Mouse (Mus musculus) liver, embryonic 12.5 days (tissue): Measurements from ENCODE around the gene Vmn1r4. TPM values are rescaled to one million over a fixed set of nuclear protein-coding genes. Genes with fewer than 3 reads are reported as not detected.

Experiments
- ATAC-seq: fragments of 200-750 bp; cut with Nextera tagmentation; 2 replicates; pipeline ENCODE4 v1.8.0; 2017; ENCODE audit warnings: moderate number of reproducible peaks, mild to moderate bottlenecking, moderate library complexity
- H3K27ac ChIP-seq: fragments of 300-500 bp; sonication (generic); 2 replicates; pipeline ENCODE4 v1.5.1; 2016; ENCODE audit warnings: mild to moderate bottlenecking
- H3K27me3 ChIP-seq: fragments of 300-500 bp; sonication (generic); replicated peaks from 2 replicates; pipeline ENCODE4 v1.6.1; 2016; ENCODE audit warnings: mild to moderate bottlenecking, moderate library complexity
- H3K36me3 ChIP-seq: fragments of 300-500 bp; sonication (generic); 2 replicates; pipeline ENCODE4 v1.6.1; 2016; ENCODE audit warnings: mild to moderate bottlenecking, moderate library complexity
- H3K4me1 ChIP-seq: fragments of 300-500 bp; sonication (generic); 2 replicates; pipeline ENCODE4 v1.6.1; 2016
- H3K4me2 ChIP-seq: fragments of 300-500 bp; sonication (generic); 2 replicates; pipeline ENCODE4 v1.6.1; 2016; ENCODE audit warnings: mild to moderate bottlenecking, moderate library complexity
- H3K4me3 ChIP-seq: fragments of 300-500 bp; sonication (generic); 2 replicates; pipeline ENCODE4 v1.5.1; 2016; ENCODE audit warnings: mild to moderate bottlenecking, moderate library complexity
- H3K9ac ChIP-seq: fragments of 300-500 bp; sonication (generic); 2 replicates; pipeline ENCODE4 v1.6.1; 2016; ENCODE audit warnings: mild to moderate bottlenecking, moderate library complexity
- H3K9me3 ChIP-seq: fragments of 300-500 bp; sonication (generic); replicated peaks from 2 replicates; pipeline ENCODE4 v1.6.1; 2016; ENCODE audit warnings: mild to moderate bottlenecking, moderate library complexity
- WGBS: fragments of 180-500 bp; shearing (Covaris S2); methylation state at CpG from one replicate; pipeline ENCODE4 v1.1.7; 2016; ENCODE audit not compliant: insufficient replicate concordance; 5-methylcytosine and 5-hydroxymethylcytosine counted together
- polyA plus RNA-seq: library from polyadenylated mRNA; unstranded; fragments of >200 nt; fragmentation: Nextera tagmentation; extraction: Ambion mirVana; gene quantifications from 2 replicates; pipeline ENCODE4 v1.2.1, GENCODE M21; 2016

Vmn1r4 gene
- polyA plus RNA-seq = 0.13 and 0.29 TPM in 2 replicates

DNA sequence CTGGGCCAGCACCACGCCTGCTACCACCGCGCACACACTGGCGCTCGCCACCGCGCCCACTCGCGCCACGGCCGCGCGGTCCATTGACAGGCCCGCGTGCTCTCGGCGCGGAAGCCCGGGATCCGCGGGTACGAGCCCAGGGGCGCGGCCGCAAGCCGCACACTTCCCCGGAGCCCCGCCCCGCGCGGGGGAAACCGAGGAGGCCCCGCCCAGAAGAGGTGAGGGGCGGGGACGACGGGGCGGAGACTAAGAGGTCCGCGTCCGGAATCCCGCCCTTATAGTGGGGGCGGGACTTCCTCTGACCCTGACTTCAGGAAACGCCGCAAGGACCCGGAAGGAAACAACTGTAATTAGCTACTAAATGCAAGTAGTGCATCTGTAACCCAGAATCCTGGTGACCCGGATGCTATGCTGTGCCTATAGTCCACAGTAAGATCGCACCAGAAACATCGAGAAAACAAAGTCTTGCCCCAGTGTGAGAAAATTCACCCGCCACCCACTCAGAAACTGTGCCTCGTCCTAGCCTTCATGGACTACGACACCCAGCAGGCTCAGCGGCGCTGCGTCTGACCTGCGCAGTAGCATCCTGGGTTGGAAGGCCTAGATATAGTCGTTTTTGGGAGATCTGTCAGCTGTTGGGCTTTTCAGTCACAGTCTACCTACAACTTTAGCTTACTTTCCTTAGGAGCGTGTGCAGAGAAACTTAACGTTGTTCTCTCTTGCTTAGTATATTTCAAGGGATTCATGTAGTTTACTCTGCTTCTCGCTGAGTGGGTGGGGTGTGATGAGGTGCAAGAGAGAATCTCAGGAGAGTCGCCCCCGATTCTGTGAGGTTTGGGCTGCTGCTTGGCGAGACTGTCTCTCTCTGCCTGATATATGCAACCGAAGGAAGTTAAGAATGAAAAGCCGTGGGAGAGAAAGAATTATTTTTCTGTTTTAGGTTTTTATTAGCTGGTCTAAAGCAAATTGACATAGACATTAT is at the start of gene Vmn1r4, which contains the start of gene Nt5c3:
Gene Vmn1r4 (plus strand): TSS at position 290 of the 982 bp plus-strand sequence.
Gene Nt5c3 (minus strand): TSS at position 207 of the 982 bp plus-strand sequence.
- Histone ChIP-seq H3K4me2 (peak within 1 kb of the TSS; percentile 89), H3K4me1 (peaks cover 39% of the 10 kb centered on the region), H3K36me3 (0 out of 2 replicates have a peak, but pooled peaks cover 3% of the 10 kb centered on the region), H3K9me3 (no peaks in the 10 kb centered on the region), H3K27me3 (no peaks in the 10 kb centered on the region), H3K4me3 (peak within 1 kb of the TSS; percentile 90), H3K27ac (peak within 1 kb of the TSS; percentile 91), H3K9ac (peak within 1 kb of the TSS; percentile 91)
- WGBS = 2% methylated on average over 64 of the region's 64 CpGs
- peak; percentile 87 for ATAC-seq

DNA sequence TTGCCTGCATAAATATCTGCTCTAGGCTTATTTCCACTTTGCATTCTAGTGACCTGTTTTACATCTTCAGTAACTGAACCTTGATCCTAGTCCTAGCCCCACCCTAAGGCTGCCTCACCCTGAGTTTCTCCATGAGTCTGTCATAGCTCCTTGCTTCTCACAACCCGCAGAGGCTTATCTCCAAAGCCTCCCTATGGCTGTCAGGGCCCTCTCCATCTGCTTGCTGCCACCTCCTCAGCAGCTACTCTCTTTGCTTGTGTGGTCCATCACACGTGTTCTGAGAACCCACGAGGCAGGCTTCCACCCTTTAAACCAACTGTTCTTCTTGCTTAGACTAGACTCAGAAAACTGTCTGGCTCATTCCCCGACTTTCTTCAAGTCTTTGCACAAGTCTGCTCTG is 46.9 kb upstream of the Vmn1r4 start:
- peak; percentile 53; the same call in 1 of the 2 replicates for ATAC-seq

DNA sequence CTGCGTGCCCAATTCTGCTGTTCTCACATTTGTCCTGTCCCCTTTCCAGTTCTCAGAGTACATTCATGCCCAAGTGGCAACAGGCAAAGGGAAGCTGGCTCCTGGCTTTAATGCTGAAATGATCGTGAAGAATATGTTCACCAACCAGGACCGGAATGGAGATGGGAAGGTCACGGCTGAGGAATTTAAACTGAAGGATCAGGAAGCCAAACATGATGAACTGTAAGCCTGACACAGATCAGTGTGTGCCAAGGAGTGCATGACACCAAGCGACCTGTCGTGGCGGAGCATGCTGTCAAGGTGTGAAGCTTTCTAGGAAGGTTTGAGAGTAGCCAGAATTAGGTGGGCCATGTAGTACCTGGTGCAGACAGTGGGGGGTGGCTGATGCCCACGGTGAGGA is 45.8 kb upstream of the Vmn1r4 start:
- H3K9me3 ChIP-seq = no peaks in the 10 kb centered on the region
- no peak overlapping the region for H3K4me2 ChIP-seq
- H3K27ac ChIP-seq = no peak overlapping the region; the same call in 1 of the 2 replicates
- 90% methylated on average over 8 of the region's 8 CpGs for WGBS
- peaks cover 57% of the 10 kb centered on the region for H3K36me3 ChIP-seq
- peaks cover 34% of the 10 kb centered on the region for H3K4me1 ChIP-seq
- H3K9ac ChIP-seq = no peak overlapping the region
- no peak overlapping the region for H3K4me3 ChIP-seq
- H3K27me3 ChIP-seq = no peaks in the 10 kb centered on the region
- ATAC-seq = no peak

More for the DNA sequence above, 46.9 kb upstream of the Vmn1r4 start:
- Histone ChIP-seq H3K4me1 (peaks cover 34% of the 10 kb centered on the region), H3K27ac (no peak overlapping the region), H3K36me3 (peaks cover 47% of the 10 kb centered on the region), H3K4me2 (no peak overlapping the region), H3K4me3 (no peak overlapping the region), H3K27me3 (no peaks in the 10 kb centered on the region), H3K9me3 (no peaks in the 10 kb centered on the region), H3K9ac (no peak overlapping the region)
- WGBS = 39% methylated on average over 4 of the region's 4 CpGs

DNA sequence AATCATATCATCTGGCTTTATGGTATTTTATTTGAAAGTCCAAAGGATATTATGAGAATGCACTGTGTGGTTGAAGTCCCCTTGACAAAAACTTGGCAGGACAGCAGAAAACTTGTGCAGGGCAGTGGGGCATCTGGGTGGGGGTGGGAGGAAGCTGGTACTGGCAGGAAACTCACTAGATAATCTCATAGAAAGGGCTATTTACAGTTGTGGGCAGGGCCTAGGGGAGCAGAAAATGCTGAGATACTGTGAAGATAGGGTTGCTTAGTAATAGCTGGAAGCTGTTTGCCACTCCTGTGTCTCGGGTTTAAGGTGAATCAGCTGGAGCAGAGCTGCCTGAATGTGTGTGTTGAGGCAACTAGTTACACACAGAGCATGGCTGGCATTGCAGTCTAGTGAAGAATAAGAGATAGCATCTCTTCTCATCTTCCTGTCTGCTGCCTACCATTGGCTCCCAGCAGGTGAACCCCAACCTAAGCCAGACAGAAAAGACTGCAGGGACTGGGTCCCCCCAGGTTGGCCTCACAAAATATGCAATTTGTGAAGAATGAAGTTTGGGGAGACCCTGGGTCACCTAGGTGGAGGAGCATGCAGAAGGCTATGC is 44.4 kb upstream of the Vmn1r4 start:
- Histone ChIP-seq H3K4me3 (no peak overlapping the region), H3K9ac (no peak overlapping the region), H3K27ac (peak overlapping the region; percentile 46), H3K27me3 (no peaks in the 10 kb centered on the region), H3K36me3 (peaks cover 68% of the 10 kb centered on the region), H3K4me1 (peaks cover 34% of the 10 kb centered on the region), H3K9me3 (no peaks in the 10 kb centered on the region), H3K4me2 (no peak overlapping the region)
- peak; percentile 71 for ATAC-seq
- WGBS = 4% methylated on average over 1 of the region's 1 CpGs

DNA sequence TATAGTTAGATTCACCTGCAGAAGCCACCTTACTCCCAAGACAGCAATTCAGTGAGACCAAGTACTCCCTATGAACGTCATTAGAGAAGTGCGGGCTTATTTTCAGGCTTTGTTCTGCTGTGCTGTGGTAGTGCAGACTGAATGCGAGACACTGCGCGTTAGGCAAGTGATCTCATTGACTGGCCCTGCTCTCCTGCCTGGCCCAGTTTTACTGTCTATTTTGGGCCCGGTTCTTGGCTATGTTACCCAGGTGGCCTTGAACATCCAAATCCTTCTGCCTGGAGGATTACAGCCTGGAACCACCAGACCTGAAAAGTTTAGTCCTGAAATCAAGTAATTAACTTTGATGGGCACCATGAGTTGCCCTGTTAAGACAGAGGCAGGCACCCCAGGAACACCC is 35.3 kb upstream of the Vmn1r4 start:
- no peaks in the 10 kb centered on the region for H3K27me3 ChIP-seq
- no peak overlapping the region for H3K27ac ChIP-seq
- H3K4me1 ChIP-seq = 0 out of 2 replicates have a peak, but pooled peaks cover 3% of the 10 kb centered on the region
- no peak overlapping the region for H3K9ac ChIP-seq
- H3K4me2 ChIP-seq = no peak overlapping the region
- H3K36me3 ChIP-seq = peaks cover 86% of the 10 kb centered on the region
- WGBS = 96% methylated on average over 6 of the region's 6 CpGs
- H3K4me3 ChIP-seq = no peak overlapping the region
- no peaks in the 10 kb centered on the region for H3K9me3 ChIP-seq
- ATAC-seq = no peak

DNA sequence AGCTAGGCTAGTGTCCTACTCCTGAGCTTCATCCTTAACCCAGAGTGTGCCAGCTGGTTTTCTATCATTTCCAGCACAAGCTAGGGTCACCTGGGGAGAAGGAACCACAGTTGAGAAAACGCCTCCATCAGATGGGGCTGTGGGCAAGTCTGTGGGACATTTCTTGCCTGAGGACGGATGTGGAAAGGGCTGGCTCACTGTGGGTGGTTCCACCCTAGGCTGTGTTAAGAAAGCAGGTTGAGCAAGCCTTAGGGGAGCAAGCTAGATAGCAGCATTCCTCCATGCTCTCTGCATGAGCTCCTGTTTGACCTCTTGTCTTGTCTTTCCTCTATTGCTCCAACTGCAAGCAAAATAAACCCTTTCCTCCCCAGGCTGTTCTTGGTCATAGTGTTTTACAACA is 33.1 kb upstream of the Vmn1r4 start:
- H3K9ac ChIP-seq = no peak overlapping the region
- H3K4me2 ChIP-seq = no peak overlapping the region
- no peak overlapping the region for H3K4me3 ChIP-seq
- H3K4me1 ChIP-seq = peaks cover 15% of the 10 kb centered on the region; the same call in 1 of the 2 replicates
- 81% methylated on average over 2 of the region's 2 CpGs for WGBS
- ATAC-seq = no peak; the same call in 1 of the 2 replicates
- no peaks in the 10 kb centered on the region for H3K9me3 ChIP-seq
- H3K27ac ChIP-seq = no peak overlapping the region
- peaks cover 64% of the 10 kb centered on the region for H3K36me3 ChIP-seq
- H3K27me3 ChIP-seq = no peaks in the 10 kb centered on the region

DNA sequence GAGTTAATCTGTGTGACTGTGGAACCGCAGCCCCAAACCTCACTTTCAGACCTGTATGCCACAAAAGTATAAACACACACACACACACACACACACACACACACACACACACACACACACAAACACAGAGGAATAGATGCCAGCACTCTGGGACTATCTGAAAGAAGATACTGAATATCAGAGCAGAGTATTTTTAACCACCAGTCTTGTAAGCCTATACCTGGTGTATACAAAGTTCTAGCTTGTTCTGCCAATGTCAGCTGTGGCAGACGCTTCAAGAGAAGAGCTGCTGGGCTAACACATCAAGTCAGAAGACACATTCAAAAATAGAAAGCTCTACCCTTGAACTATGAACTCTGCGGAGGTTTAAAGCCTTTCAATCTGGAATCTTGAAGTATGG is 24.2 kb upstream of the Vmn1r4 start:
- peaks cover 86% of the 10 kb centered on the region for H3K4me1 ChIP-seq
- 79% methylated on average over 3 of the region's 3 CpGs for WGBS
- H3K4me2 ChIP-seq = peak overlapping the region; percentile 82
- H3K9ac ChIP-seq = peak overlapping the region; percentile 25; the same call in 1 of the 2 replicates
- ATAC-seq = no peak
- peak overlapping the region; percentile 41; the same call in 1 of the 2 replicates for H3K27ac ChIP-seq
- H3K9me3 ChIP-seq = no peaks in the 10 kb centered on the region
- peaks cover 22% of the 10 kb centered on the region for H3K36me3 ChIP-seq
- no peaks in the 10 kb centered on the region for H3K27me3 ChIP-seq
- H3K4me3 ChIP-seq = 0 out of 2 replicates have a peak overlapping the region, but pooled peaks have one; percentile 4

DNA sequence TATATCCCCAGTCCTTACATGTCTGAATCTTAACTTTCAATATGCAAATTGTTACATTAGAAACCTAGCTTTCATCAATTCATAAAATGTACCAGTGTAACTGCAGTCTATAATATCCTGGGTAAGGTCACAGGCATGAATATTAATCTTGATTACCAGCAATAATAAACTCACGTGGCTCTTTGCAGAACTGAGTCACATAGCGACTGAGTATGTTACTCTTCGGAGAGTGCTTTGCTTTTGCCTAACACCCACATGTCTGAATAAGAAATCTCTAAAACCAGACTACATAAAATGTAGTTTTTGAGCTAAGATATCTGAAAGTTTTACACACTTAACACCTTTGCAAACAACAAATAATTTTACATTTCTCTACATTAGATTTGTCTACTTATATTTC is 22.5 kb upstream of the Vmn1r4 start:
- H3K4me3 ChIP-seq = peak overlapping the region; percentile 53
- no peaks in the 10 kb centered on the region for H3K27me3 ChIP-seq
- H3K4me2 ChIP-seq = peak overlapping the region; percentile 82
- H3K9ac ChIP-seq = peak overlapping the region; percentile 76
- ATAC-seq = no peak
- H3K9me3 ChIP-seq = no peaks in the 10 kb centered on the region
- H3K36me3 ChIP-seq = peaks cover 29% of the 10 kb centered on the region
- WGBS = 51% methylated on average over 3 of the region's 3 CpGs
- H3K4me1 ChIP-seq = peaks cover 92% of the 10 kb centered on the region
- H3K27ac ChIP-seq = peak overlapping the region; percentile 98

DNA sequence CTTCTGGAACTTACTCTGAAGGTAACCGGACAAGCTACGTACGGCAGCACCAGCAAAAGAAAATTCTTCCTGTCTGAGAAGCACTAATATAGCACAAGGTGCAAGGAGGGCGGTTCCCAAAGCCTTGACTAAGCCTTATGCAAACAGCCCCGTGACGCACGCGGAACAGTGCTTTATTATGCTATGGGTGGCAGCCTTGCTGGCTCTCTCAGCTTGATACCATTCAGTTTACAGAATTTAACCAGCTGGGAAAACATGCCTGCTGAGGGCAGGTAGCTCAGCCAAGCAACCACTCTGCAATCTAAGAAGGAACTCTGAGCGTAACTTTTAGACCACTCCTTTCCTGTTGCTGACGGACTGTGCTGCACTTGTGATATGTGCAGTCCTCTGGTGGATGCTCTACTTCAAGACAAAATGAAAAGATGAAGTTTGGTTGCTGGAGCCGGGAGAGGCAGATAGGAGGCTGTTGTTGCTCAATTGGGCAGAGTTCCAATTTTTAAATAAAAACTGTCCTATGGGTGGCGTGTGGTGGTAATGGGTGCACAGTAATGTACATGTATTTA is 21.9 kb upstream of the Vmn1r4 start:
- ATAC-seq = peak; percentile 69
- H3K27me3 ChIP-seq = no peaks in the 10 kb centered on the region
- peak overlapping the region; percentile 76 for H3K9ac ChIP-seq
- WGBS = 18% methylated on average over 12 of the region's 12 CpGs
- H3K4me1 ChIP-seq = peaks cover 92% of the 10 kb centered on the region
- peaks cover 23% of the 10 kb centered on the region for H3K36me3 ChIP-seq
- peak overlapping the region; percentile 53 for H3K4me3 ChIP-seq
- peak overlapping the region; percentile 98 for H3K27ac ChIP-seq
- H3K4me2 ChIP-seq = peak overlapping the region; percentile 82
- H3K9me3 ChIP-seq = no peaks in the 10 kb centered on the region

DNA sequence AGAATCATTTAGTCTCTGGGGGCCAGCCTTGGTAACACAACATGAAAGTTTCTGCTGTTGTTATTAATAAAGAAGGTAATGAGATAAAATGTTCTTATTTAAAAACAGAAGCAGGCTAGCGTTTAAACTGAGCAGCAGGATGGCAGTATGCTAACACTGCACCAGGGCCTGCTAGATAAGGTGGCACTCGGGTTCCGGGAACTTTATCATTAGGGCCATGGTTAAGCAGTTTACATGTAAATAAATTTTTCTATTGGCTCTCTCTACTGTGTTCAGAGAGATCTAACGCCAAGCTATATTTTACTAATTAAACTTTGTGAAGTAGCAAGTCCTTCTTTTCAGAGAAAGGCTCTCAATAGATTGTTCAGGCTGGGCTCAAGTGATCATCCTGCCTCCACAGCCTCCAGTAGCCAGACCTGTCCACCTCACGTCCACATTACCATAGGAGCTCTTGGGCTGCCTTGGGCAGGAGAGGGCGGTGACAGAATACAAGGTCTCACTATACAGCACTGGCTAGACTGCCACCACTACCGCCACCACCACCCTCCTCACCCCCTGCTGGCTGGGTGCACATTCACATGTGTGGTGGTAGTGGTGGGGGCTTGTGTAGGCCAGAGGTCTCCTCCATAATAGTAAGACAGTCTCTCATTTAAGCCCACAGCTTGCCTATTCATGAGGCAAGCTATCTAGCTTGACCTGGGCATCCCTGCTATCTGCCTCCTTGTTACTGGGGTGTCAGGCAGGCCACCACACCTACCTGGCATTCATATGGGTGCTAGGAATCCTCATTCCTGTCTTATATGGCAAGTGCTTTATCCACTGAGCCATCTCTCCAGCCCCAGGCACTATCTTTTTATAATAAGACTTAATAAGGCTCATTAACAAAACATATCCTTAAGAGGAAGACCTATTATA is 21.0 kb upstream of the Vmn1r4 start:
- H3K36me3 ChIP-seq = peaks cover 20% of the 10 kb centered on the region
- H3K27ac ChIP-seq = peak overlapping the region; percentile 98
- peak; percentile 87 for ATAC-seq
- no peaks in the 10 kb centered on the region for H3K27me3 ChIP-seq
- H3K4me2 ChIP-seq = peak overlapping the region; percentile 82
- H3K4me3 ChIP-seq = peak overlapping the region; percentile 53
- 13% methylated on average over 7 of the region's 7 CpGs for WGBS
- peak overlapping the region; percentile 76 for H3K9ac ChIP-seq
- peaks cover 94% of the 10 kb centered on the region for H3K4me1 ChIP-seq
- H3K9me3 ChIP-seq = no peaks in the 10 kb centered on the region

DNA sequence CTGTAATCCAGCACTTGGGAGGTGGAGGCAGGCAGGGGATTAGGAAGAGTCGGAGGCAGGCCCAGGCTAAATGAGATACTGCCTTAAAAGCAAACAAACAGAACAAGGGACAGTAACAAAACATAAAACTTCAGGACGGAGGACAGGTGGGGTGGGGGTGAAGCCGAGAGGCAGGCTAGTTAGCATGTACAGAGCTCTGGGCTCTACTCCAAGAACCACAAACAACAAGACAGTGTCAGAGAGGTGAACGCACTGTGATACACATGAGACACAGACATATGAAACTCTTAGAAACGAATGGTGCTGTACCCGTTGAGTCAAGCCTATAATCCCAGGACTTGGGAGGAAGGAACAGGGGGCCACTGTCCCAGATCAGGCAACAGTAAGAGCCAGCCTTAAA is 20.0 kb upstream of the Vmn1r4 start:
- Histone ChIP-seq H3K27ac (peak overlapping the region; percentile 98), H3K4me3 (no peak overlapping the region), H3K4me1 (peaks cover 99% of the 10 kb centered on the region), H3K36me3 (peaks cover 22% of the 10 kb centered on the region), H3K27me3 (no peaks in the 10 kb centered on the region), H3K4me2 (peak overlapping the region; percentile 82), H3K9ac (peak overlapping the region; percentile 61), H3K9me3 (no peaks in the 10 kb centered on the region)
- no peak for ATAC-seq
- whole genome bisulfite sequencing = 63% methylated on average over 6 of the region's 6 CpGs
